Mouse (Mus musculus) limb, embryonic 12.5 days (tissue): Measurements from ENCODE around the gene Abcb5. TPM values are rescaled to one million over a fixed set of nuclear protein-coding genes. Genes with fewer than 3 reads are reported as not detected.

ENCODE experiments used
- ATAC-seq: fragments of 200-750 bp; cut with Nextera tagmentation; 2 replicates; pipeline ENCODE4 v1.8.0; 2017; ENCODE audit warnings: low read depth, moderate TSS enrichment; ENCODE audit not compliant: insufficient number of reproducible peaks, insufficient read depth, low FRiP score, low TSS enrichment
- H3K27ac ChIP-seq: fragments of 300-500 bp; sonication (generic); 2 replicates; pipeline ENCODE4 v1.5.1; 2016; ENCODE audit warnings: mild to moderate bottlenecking, moderate library complexity
- H3K27me3 ChIP-seq: fragments of 300-500 bp; sonication (generic); 2 replicates; pipeline ENCODE4 v1.6.1; 2016; ENCODE audit warnings: mild to moderate bottlenecking, moderate library complexity
- H3K36me3 ChIP-seq: fragments of 300-500 bp; sonication (generic); 2 replicates; pipeline ENCODE4 v1.6.1; 2016; ENCODE audit warnings: mild to moderate bottlenecking, moderate library complexity
- H3K4me1 ChIP-seq: fragments of 300-500 bp; sonication (generic); replicated peaks from 2 replicates; pipeline ENCODE4 v1.6.1; 2016
- H3K4me2 ChIP-seq: fragments of 300-500 bp; sonication (generic); 2 replicates; pipeline ENCODE4 v1.6.1; 2016; ENCODE audit warnings: mild to moderate bottlenecking, moderate library complexity
- H3K4me3 ChIP-seq: fragments of 300-500 bp; sonication (generic); replicated peaks from 2 replicates; pipeline ENCODE4 v1.5.1; 2016; ENCODE audit warnings: mild to moderate bottlenecking
- H3K9ac ChIP-seq: fragments of 300-500 bp; sonication (generic); replicated peaks from 2 replicates; pipeline ENCODE4 v1.6.1; 2016; ENCODE audit warnings: mild to moderate bottlenecking, moderate library complexity
- H3K9me3 ChIP-seq: fragments of 300-500 bp; sonication (generic); 2 replicates; pipeline ENCODE4 v1.6.1; 2016; ENCODE audit warnings: mild to moderate bottlenecking, moderate library complexity
- WGBS: fragments of 180-500 bp; shearing (Covaris S2); methylation state at CpG from one replicate; pipeline ENCODE4 v1.1.7; 2016; 5-methylcytosine and 5-hydroxymethylcytosine counted together
- polyA plus RNA-seq: library from polyadenylated mRNA; unstranded; fragments of >200 nt; fragmentation: Nextera tagmentation; extraction: Ambion mirVana; gene quantifications from 2 replicates; pipeline ENCODE4 v1.2.1, GENCODE M21; 2016

Abcb5 gene
- polyA plus RNA-seq, 1 experiment from 2014 or later = not detected

- no peak overlapping the region for H3K27ac ChIP-seq
- H3K36me3 ChIP-seq = no peaks in the 10 kb centered on the region
- H3K9me3 ChIP-seq = no peaks in the 10 kb centered on the region
- peak overlapping the region; percentile 47; the same call in 1 of the 2 replicates for H3K9ac ChIP-seq
- peak overlapping the region; percentile 50 for H3K4me3 ChIP-seq
- H3K27me3 ChIP-seq = peaks cover 77% of the 10 kb centered on the region
- H3K4me2 ChIP-seq = peak overlapping the region; percentile 78
- WGBS = under 1% methylated on average over 23 of the region's 23 CpGs
- ATAC-seq = 0 out of 2 replicates have a peak, but pooled peaks have one; percentile 17
- peaks cover 30% of the 10 kb centered on the region for H3K4me1 ChIP-seq
Observed at GRCm38 (mm10) chr12:118847861-118848495, 118.2 kb downstream of the Abcb5 start.

DNA sequence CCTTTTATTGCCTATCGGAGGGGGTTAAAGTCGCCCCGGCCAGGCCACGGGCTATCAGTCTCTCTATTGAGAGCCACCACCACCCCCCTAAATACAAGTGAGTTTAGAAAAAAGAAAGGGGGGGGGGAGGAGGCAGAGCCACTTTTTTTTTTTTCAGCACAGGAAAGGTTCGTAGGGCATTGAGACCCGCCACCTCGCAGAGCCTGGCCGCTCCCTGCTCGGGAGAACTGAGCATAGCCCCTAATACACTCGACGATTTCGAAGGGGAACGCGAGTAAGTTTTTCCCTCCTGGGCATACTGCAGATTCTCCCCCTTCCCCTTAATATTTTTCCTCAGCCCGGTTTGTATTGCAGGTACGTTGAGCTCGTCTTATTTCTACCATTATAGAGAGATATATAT is 118.8 kb downstream of the Abcb5 start:
- no peaks in the 10 kb centered on the region for H3K36me3 ChIP-seq
- ATAC-seq = no peak
- H3K9ac ChIP-seq = no peak overlapping the region
- WGBS = under 1% methylated on average over 17 of the region's 17 CpGs
- no peaks in the 10 kb centered on the region for H3K9me3 ChIP-seq
- H3K27ac ChIP-seq = no peak overlapping the region
- peak overlapping the region; percentile 78 for H3K4me2 ChIP-seq
- H3K4me3 ChIP-seq = peak overlapping the region; percentile 50
- H3K27me3 ChIP-seq = peaks cover 80% of the 10 kb centered on the region
- H3K4me1 ChIP-seq = peaks cover 35% of the 10 kb centered on the region

GRCm38 (mm10) chr12:118846649-118847321 is 119.4 kb downstream of the Abcb5 start:
- no peaks in the 10 kb centered on the region for H3K9me3 ChIP-seq
- peaks cover 35% of the 10 kb centered on the region for H3K4me1 ChIP-seq
- 0 out of 2 replicates have a peak overlapping the region, but pooled peaks have one; percentile 31 for H3K9ac ChIP-seq
- under 1% methylated on average over 59 of the region's 59 CpGs for WGBS
- peak overlapping the region; percentile 78 for H3K4me2 ChIP-seq
- peak; percentile 34; the same call in 1 of the 2 replicates for ATAC-seq
- H3K27me3 ChIP-seq = peaks cover 76% of the 10 kb centered on the region
- H3K27ac ChIP-seq = no peak overlapping the region
- H3K36me3 ChIP-seq = no peaks in the 10 kb centered on the region
- H3K4me3 ChIP-seq = peak overlapping the region; percentile 50

- Histone ChIP-seq H3K27ac (no peak within 1 kb of the TSS), H3K4me3 (peak within 1 kb of the TSS; percentile 50), H3K27me3 (peaks cover 81% of the 10 kb centered on the region), H3K4me2 (peak within 1 kb of the TSS; percentile 78), H3K9ac (0 out of 2 replicates have a peak within 1 kb of the TSS, but pooled peaks have one; percentile 31), H3K36me3 (no peaks in the 10 kb centered on the region), H3K9me3 (no peaks in the 10 kb centered on the region), H3K4me1 (peaks cover 35% of the 10 kb centered on the region)
- ATAC-seq = no peak
- WGBS = under 1% methylated on average over 6 of the region's 6 CpGs
Observed at GRCm38 (mm10) chr12:118846221-118846620, 120.0 kb downstream of the Abcb5 start, which contains the start of gene Sp8. Gene Sp8 (plus strand): TSS chr12:118846329.

- Histone ChIP-seq H3K4me3 (no peak overlapping the region), H3K9me3 (no peaks in the 10 kb centered on the region), H3K27me3 (peaks cover 86% of the 10 kb centered on the region), H3K4me2 (no peak overlapping the region), H3K9ac (no peak overlapping the region), H3K4me1 (peaks cover 35% of the 10 kb centered on the region), H3K27ac (no peak overlapping the region), H3K36me3 (no peaks in the 10 kb centered on the region)
- no peak for ATAC-seq
- 2% methylated on average over 3 of the region's 3 CpGs for WGBS
Observed at GRCm38 (mm10) chr12:118845351-118845750, 120.9 kb downstream of the Abcb5 start.

- Histone ChIP-seq H3K9me3 (no peaks in the 10 kb centered on the region), H3K4me2 (no peak overlapping the region), H3K4me3 (no peak overlapping the region), H3K36me3 (no peaks in the 10 kb centered on the region), H3K4me1 (peaks cover 35% of the 10 kb centered on the region), H3K27me3 (peaks cover 86% of the 10 kb centered on the region), H3K27ac (no peak overlapping the region), H3K9ac (no peak overlapping the region)
- ATAC-seq = no peak
- 13% methylated on average over 3 of the region's 3 CpGs for WGBS
Observed at GRCm38 (mm10) chr12:118844841-118845240, 121.4 kb downstream of the Abcb5 start.

- H3K4me2 ChIP-seq = no peak overlapping the region
- no peaks in the 10 kb centered on the region for H3K36me3 ChIP-seq
- no peak overlapping the region for H3K9ac ChIP-seq
- H3K27me3 ChIP-seq = peaks cover 85% of the 10 kb centered on the region
- H3K27ac ChIP-seq = no peak overlapping the region
- H3K4me3 ChIP-seq = no peak overlapping the region
- no peaks in the 10 kb centered on the region for H3K9me3 ChIP-seq
- ATAC-seq = no peak
- peaks cover 30% of the 10 kb centered on the region for H3K4me1 ChIP-seq
Observed at GRCm38 (mm10) chr12:118844111-118844510, 122.1 kb downstream of the Abcb5 start.

DNA sequence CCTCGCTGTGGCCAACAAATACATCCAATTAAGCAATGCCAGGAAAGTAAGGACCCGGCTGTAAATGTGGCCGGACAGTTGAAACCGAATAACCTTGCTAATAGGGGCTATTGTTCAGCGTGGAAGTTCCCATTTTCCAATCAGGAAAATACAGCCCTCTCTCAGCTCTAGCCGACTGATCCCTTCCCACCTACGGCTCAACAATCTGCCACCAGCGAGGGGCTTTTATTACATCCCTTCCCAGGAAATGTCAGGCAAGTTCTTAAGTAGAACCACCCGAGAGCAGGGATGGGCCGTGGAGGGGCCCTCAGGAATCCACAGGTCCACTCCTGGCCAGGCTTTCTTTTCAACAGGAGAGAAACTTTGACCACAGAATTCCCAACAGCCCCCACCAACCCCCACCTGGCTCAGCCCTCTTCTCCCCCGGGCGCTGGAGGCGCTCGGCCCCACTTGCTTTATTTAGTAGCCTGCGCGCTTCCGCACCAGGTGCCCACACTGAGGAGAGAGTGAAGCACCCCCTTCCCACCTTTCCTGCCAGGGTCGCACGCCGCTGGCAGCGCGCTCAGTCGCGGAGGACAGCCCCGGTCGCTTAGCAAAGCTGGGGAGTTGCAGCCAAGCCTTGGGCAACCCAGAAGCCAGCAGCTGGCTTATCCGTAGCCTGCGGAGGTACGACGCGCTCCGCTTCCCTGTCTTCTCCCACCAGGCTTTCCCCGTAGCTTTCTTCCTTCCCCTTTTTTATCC is 123.4 kb downstream of the Abcb5 start:
- Histone ChIP-seq H3K4me1 (peaks cover 18% of the 10 kb centered on the region), H3K4me2 (peak overlapping the region; percentile 56), H3K36me3 (no peaks in the 10 kb centered on the region), H3K27me3 (peaks cover 83% of the 10 kb centered on the region), H3K4me3 (peak overlapping the region; percentile 34), H3K9ac (0 out of 2 replicates have a peak overlapping the region, but pooled peaks have one; percentile 24), H3K9me3 (no peaks in the 10 kb centered on the region), H3K27ac (no peak overlapping the region)
- no peak for ATAC-seq
- under 1% methylated on average over 33 of the region's 33 CpGs for WGBS

DNA sequence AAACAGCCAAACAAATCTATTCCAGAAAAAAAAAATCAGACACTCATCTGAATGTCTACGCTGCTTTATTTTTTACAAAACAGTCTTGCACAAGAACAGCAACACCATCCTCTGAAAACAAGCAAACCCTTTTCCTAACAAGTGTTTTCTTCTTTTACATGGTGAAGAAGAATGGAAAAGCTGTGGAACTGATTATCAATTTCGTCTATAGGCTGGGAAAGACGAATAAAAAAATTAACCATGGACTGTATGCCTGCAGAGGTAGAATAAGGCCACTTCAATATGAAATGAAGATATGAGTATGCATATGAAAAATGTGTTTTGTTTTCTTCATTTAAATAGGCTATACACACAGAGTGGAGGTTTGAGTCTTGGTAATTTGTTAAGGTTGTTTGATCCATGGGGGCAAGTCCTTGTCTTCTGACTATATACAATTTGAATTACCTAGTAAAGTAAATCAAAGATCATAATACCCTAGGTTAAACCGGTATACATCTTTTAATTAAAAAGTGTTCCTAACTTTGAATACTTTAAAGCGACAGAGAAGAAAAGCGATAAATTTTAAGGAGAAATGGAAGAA is 124.2 kb downstream of the Abcb5 start:
- no peak overlapping the region for H3K9ac ChIP-seq
- 11% methylated on average over 6 of the region's 6 CpGs for WGBS
- ATAC-seq = no peak
- no peak overlapping the region for H3K27ac ChIP-seq
- no peaks in the 10 kb centered on the region for H3K36me3 ChIP-seq
- H3K9me3 ChIP-seq = no peaks in the 10 kb centered on the region
- H3K4me1 ChIP-seq = peaks cover 20% of the 10 kb centered on the region
- H3K4me2 ChIP-seq = no peak overlapping the region
- H3K27me3 ChIP-seq = peaks cover 82% of the 10 kb centered on the region
- H3K4me3 ChIP-seq = no peak overlapping the region

DNA sequence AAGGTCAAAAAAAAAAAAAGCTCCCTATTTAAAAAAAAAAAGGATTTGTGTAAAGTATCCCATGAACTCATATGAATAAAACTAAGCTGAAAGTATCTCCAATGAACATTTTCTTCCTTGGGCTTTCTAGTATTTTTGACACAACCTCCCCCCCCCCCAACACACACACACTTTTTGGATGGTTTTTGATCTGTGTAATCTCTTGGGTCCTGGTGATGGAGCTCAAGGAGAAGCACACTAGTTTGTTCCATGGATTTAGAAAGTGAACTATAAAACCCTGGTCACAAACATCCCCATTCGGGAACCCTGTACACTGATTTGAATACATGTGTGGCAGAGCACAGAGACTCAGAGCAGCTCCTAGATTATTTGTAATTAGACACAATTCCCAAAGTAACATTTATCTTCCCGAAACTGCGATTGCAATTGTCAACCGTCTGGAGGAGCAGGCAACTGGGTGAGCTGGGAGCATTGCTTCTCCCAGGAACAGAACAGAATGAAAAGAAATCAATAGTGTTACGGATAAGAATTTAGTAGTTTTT is 124.8 kb downstream of the Abcb5 start:
- Histone ChIP-seq H3K4me1 (peaks cover 15% of the 10 kb centered on the region), H3K9ac (no peak overlapping the region), H3K4me2 (no peak overlapping the region), H3K27me3 (peaks cover 82% of the 10 kb centered on the region), H3K27ac (no peak overlapping the region), H3K36me3 (no peaks in the 10 kb centered on the region), H3K4me3 (no peak overlapping the region), H3K9me3 (no peaks in the 10 kb centered on the region)
- ATAC-seq = no peak
- 12% methylated on average over 5 of the region's 5 CpGs for WGBS
